Mouse (Mus musculus) lung, embryonic 15.5 days (tissue): Measurements from ENCODE around the gene Ints1. TPM values are rescaled to one million over a fixed set of nuclear protein-coding genes. Genes with fewer than 3 reads are reported as not detected.
A peak's percentile ranks its signal among the peaks of the same experiment; 100 is the strongest.

Source experiments
- ATAC-seq: fragments of 200-750 bp; cut with Nextera tagmentation; 2 replicates; pipeline ENCODE4 v1.8.0; 2017; ENCODE audit warnings: moderate number of reproducible peaks, borderline replicate concordance; ENCODE audit not compliant: low FRiP score, low TSS enrichment; ENCODE audit errors: extremely low read depth
- H3K27ac ChIP-seq: fragments of 300-500 bp; sonication (generic); 2 replicates; pipeline ENCODE4 v1.5.1; 2015; ENCODE audit warnings: moderate library complexity, mild to moderate bottlenecking, inconsistent platforms
- H3K27me3 ChIP-seq: fragments of 300-500 bp; sonication (generic); 2 replicates; pipeline ENCODE4 v1.6.1; 2015; ENCODE audit warnings: inconsistent platforms
- H3K36me3 ChIP-seq: fragments of 300-500 bp; sonication (generic); 2 replicates; pipeline ENCODE4 v1.6.1; 2015; ENCODE audit warnings: inconsistent platforms
- H3K4me1 ChIP-seq: fragments of 300-500 bp; sonication (generic); 2 replicates; pipeline ENCODE4 v1.6.1; 2015; ENCODE audit warnings: inconsistent platforms
- H3K4me2 ChIP-seq: fragments of 300-500 bp; sonication (generic); 2 replicates; pipeline ENCODE4 v1.6.1; 2015; ENCODE audit warnings: inconsistent platforms, mild to moderate bottlenecking, moderate library complexity
- H3K4me3 ChIP-seq: fragments of 300-500 bp; sonication (generic); 2 replicates; pipeline ENCODE4 v1.5.1; 2015; ENCODE audit warnings: mild to moderate bottlenecking, inconsistent platforms
- H3K9ac ChIP-seq: fragments of 300-500 bp; sonication (generic); 2 replicates; pipeline ENCODE4 v1.6.1; 2015; ENCODE audit warnings: inconsistent platforms
- H3K9me3 ChIP-seq: fragments of 300-500 bp; sonication (generic); 2 replicates; pipeline ENCODE4 v1.6.1; 2016; ENCODE audit warnings: inconsistent platforms
- WGBS: fragments of 180-500 bp; shearing (Covaris S2); methylation state at CpG from one replicate; pipeline ENCODE4 v1.1.7; 2015; 5-methylcytosine and 5-hydroxymethylcytosine counted together
- polyA plus RNA-seq: library from polyadenylated mRNA; unstranded; fragments of >200 nt; fragmentation: Nextera tagmentation; extraction: Ambion mirVana; gene quantifications from 2 replicates; pipeline ENCODE4 v1.2.1, GENCODE M21; 2015

Ints1 gene
- 22.8 and 24.7 TPM in 2 replicates for polyA plus RNA-seq

GRCm38 (mm10) chr5:139775216-139775926 lies at the start of gene Ints1:
Gene Ints1 (minus strand): TSS chr5:139775674.
- Histone ChIP-seq H3K4me2 (peak within 1 kb of the TSS; percentile 88), H3K27me3 (no peaks in the 10 kb centered on the region), H3K27ac (no peak within 1 kb of the TSS), H3K9me3 (no peaks in the 10 kb centered on the region), H3K36me3 (peaks cover 27% of the 10 kb centered on the region), H3K9ac (peak within 1 kb of the TSS; percentile 67), H3K4me1 (peaks cover 9% of the 10 kb centered on the region), H3K4me3 (peak within 1 kb of the TSS; percentile 68)
- WGBS = under 1% methylated on average over 55 of the region's 55 CpGs
- ATAC-seq = peak; percentile 90

DNA sequence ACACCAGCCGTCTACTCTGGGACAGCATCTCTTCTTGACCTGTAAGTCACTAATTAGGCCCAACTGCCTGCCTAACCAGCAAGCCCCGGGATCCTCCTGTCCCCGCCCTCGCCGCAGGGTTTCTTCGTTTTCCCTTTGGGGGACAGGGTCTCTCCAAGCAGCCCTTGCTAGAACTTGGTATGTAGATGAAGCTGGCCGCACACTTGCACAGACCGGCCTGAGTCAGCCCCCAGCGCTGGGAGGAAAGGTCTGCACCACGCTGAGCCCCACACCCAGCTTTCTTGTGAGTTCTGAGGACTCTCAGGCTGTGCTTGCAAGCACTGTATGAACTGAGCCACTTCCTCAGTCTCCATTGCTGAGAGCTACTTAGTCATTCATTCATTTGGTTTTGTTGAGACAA lies 49.1 kb upstream of the Ints1 start:
- no peaks in the 10 kb centered on the region for H3K9me3 ChIP-seq
- no peak overlapping the region for H3K4me2 ChIP-seq
- ATAC-seq = no peak
- H3K4me3 ChIP-seq = no peak overlapping the region
- H3K27me3 ChIP-seq = no peaks in the 10 kb centered on the region
- no peak overlapping the region for H3K27ac ChIP-seq
- no peak overlapping the region for H3K9ac ChIP-seq
- peaks cover 19% of the 10 kb centered on the region for H3K36me3 ChIP-seq
- WGBS = 90% methylated on average over 10 of the region's 10 CpGs
- H3K4me1 ChIP-seq = peaks cover 11% of the 10 kb centered on the region

GRCm38 (mm10) chr5:139821466-139822459 lies 46.3 kb upstream of the Ints1 start:
- 72% methylated on average over 12 of the region's 12 CpGs for WGBS
- no peaks in the 10 kb centered on the region for H3K9me3 ChIP-seq
- ATAC-seq = no peak

DNA sequence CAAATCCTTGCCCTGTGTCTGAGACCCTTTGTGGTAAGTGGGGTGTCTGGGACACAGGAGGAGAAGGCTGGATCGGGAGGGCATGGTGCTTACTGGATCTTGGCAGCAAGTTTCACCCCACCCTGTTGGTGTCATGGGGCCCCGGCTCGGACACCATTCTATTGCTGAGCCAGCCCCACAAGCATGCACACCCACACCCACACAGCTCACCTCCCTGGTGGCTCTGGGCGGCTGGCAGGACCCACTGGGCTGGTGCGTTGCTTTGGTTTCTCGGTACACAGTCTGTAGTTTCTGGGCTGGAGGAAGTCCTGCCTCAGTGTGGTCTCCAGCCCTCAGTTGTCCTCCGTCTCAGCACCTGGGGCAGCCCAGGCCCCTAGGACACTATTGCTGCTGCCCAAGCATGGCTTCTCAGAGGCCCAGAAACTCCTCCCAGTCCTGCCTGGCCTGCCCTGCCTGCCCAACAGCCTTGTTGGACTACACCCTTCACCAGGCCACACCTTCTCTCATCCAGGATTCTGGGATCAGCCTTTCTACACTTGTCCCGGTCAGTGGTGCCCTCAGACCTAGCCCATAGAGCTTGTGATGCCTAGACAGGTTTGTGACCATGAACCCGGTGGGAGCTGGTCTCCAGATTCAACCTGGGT lies 44.2 kb upstream of the Ints1 start, which contains the start of gene Tmem184a:
Gene Tmem184a, minus strand, starts transcription at position 380 of the 644 bp plus-strand sequence.
- Histone ChIP-seq H3K9ac (no peak within 1 kb of the TSS), H3K36me3 (peaks cover 18% of the 10 kb centered on the region), H3K9me3 (no peaks in the 10 kb centered on the region), H3K27ac (no peak within 1 kb of the TSS), H3K4me1 (peaks cover 8% of the 10 kb centered on the region), H3K4me3 (no peak within 1 kb of the TSS), H3K4me2 (no peak within 1 kb of the TSS), H3K27me3 (no peaks in the 10 kb centered on the region)
- 78% methylated on average over 9 of the region's 9 CpGs for WGBS
- ATAC-seq = no peak

More at GRCm38 (mm10) chr5:139821466-139822459, 46.3 kb upstream of the Ints1 start:
- Histone ChIP-seq H3K4me2 (no peak overlapping the region), H3K4me3 (no peak overlapping the region), H3K4me1 (peaks cover 11% of the 10 kb centered on the region), H3K27me3 (no peaks in the 10 kb centered on the region), H3K36me3 (peaks cover 19% of the 10 kb centered on the region), H3K9ac (no peak overlapping the region), H3K27ac (no peak overlapping the region)

- Histone ChIP-seq H3K9ac (no peak overlapping the region), H3K27me3 (peaks cover 5% of the 10 kb centered on the region), H3K9me3 (no peaks in the 10 kb centered on the region), H3K4me2 (no peak overlapping the region), H3K4me1 (peaks cover 8% of the 10 kb centered on the region), H3K27ac (no peak overlapping the region), H3K36me3 (peaks cover 15% of the 10 kb centered on the region), H3K4me3 (no peak overlapping the region)
- ATAC-seq = no peak
- 46% methylated on average over 4 of the region's 4 CpGs for WGBS
Measured at GRCm38 (mm10) chr5:139818801-139819200, 43.3 kb upstream of the Ints1 start.

DNA sequence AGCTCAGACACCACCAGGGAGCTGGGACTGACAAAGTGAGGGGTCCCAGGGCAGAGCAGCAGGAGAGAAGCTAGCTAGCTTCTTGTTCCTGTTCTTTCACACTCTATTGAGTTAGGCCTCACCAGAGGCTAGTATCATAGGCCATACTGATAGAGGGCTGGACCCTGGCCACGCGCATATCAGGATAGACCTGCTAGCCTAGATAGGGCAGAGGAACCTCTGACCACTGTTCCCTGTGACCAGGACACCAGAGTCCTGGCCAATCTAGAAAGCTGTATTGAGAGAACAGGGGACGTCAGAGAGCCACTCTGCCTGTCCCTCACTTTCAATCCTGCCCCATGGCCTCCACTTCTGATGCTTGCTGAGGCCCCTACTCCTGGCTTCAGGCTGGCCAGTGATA lies 42.6 kb upstream of the Ints1 start:
- Histone ChIP-seq H3K36me3 (peaks cover 8% of the 10 kb centered on the region; the same call in 1 of the 2 replicates), H3K4me3 (no peak overlapping the region), H3K9ac (no peak overlapping the region), H3K4me1 (peaks cover 12% of the 10 kb centered on the region), H3K9me3 (no peaks in the 10 kb centered on the region), H3K27me3 (peaks cover 11% of the 10 kb centered on the region), H3K4me2 (no peak overlapping the region), H3K27ac (no peak overlapping the region)
- 74% methylated on average over 3 of the region's 3 CpGs for WGBS
- ATAC-seq = no peak

GRCm38 (mm10) chr5:139817292-139817691 lies 41.8 kb upstream of the Ints1 start:
- no peaks in the 10 kb centered on the region for H3K9me3 ChIP-seq
- no peak overlapping the region for H3K9ac ChIP-seq
- H3K4me2 ChIP-seq = no peak overlapping the region
- H3K27me3 ChIP-seq = peaks cover 17% of the 10 kb centered on the region
- H3K4me1 ChIP-seq = peaks cover 13% of the 10 kb centered on the region
- H3K27ac ChIP-seq = no peak overlapping the region
- H3K36me3 ChIP-seq = peaks cover 2% of the 10 kb centered on the region; the same call in 1 of the 2 replicates
- no peak overlapping the region for H3K4me3 ChIP-seq
- ATAC-seq = no peak
- WGBS = 8% methylated on average over 1 of the region's 1 CpGs

GRCm38 (mm10) chr5:139816445-139816844 lies 41.0 kb upstream of the Ints1 start:
- no peaks in the 10 kb centered on the region for H3K36me3 ChIP-seq
- no peak overlapping the region for H3K27ac ChIP-seq
- H3K9me3 ChIP-seq = no peaks in the 10 kb centered on the region
- peaks cover 17% of the 10 kb centered on the region for H3K27me3 ChIP-seq
- H3K4me2 ChIP-seq = no peak overlapping the region
- H3K4me1 ChIP-seq = peaks cover 13% of the 10 kb centered on the region
- no peak overlapping the region for H3K4me3 ChIP-seq
- no peak for ATAC-seq
- H3K9ac ChIP-seq = no peak overlapping the region

DNA sequence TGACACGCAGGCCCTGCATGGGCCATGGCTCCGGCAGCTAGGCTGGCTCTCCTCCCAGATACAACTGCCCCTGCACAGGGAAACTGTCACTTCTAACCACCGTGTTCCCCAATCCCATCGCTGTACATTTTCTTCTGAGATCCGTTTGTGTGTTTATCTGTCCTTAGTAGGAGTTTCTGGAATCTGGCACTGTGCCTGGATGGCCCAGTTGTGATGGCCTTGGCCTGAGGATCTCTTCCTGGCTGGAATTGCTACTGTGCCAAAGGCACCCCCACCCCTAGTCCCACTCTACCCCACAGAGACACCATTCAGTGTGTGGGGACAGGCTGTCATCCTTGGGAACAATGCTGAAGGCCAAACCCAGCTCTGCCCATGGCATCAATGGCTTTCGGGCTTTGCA lies 40.5 kb upstream of the Ints1 start:
- Histone ChIP-seq H3K9me3 (no peaks in the 10 kb centered on the region), H3K27me3 (peaks cover 17% of the 10 kb centered on the region), H3K36me3 (no peaks in the 10 kb centered on the region), H3K27ac (no peak overlapping the region), H3K4me2 (no peak overlapping the region), H3K4me3 (no peak overlapping the region), H3K9ac (0 out of 2 replicates have a peak overlapping the region, but pooled peaks have one; percentile 13), H3K4me1 (peaks cover 13% of the 10 kb centered on the region)
- WGBS = 47% methylated on average over 6 of the region's 6 CpGs
- 0 out of 2 replicates have a peak, but pooled peaks have one; percentile 23 for ATAC-seq

GRCm38 (mm10) chr5:139813963-139814381 lies 38.5 kb upstream of the Ints1 start:
- Histone ChIP-seq H3K4me2 (peak overlapping the region; percentile 53), H3K36me3 (no peaks in the 10 kb centered on the region), H3K27ac (peak overlapping the region; percentile 75), H3K9me3 (no peaks in the 10 kb centered on the region), H3K27me3 (peaks cover 17% of the 10 kb centered on the region), H3K4me3 (peak overlapping the region; percentile 48), H3K9ac (peak overlapping the region; percentile 50), H3K4me1 (peaks cover 13% of the 10 kb centered on the region)
- 5% methylated on average over 13 of the region's 13 CpGs for WGBS
- peak; percentile 23; the same call in 1 of the 2 replicates for ATAC-seq

DNA sequence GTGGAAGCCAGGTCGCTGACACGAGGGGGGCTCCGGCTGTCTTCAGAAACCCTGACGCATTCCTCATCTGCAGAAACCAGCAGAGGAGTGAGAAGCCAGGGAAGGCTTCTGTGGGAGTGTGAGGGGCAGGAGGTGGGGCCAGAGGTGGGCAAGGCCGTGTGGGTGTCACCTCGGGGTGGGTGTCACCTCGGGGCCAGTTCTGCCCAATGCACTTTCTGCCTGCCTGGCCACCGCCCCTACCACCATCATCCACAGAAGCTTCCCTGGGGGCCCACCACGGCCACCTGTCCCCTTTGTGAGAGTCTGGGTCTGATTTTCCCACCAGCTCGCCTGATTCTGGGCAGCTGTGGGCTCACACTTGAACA lies 37.6 kb upstream of the Ints1 start:
- no peak overlapping the region for H3K27ac ChIP-seq
- peak overlapping the region; percentile 48; the same call in 1 of the 2 replicates for H3K4me3 ChIP-seq
- peaks cover 17% of the 10 kb centered on the region for H3K27me3 ChIP-seq
- no peaks in the 10 kb centered on the region for H3K9me3 ChIP-seq
- 23% methylated on average over 10 of the region's 10 CpGs for WGBS
- ATAC-seq = no peak
- H3K9ac ChIP-seq = 0 out of 2 replicates have a peak overlapping the region, but pooled peaks have one; percentile 50
- peaks cover 13% of the 10 kb centered on the region for H3K4me1 ChIP-seq
- H3K4me2 ChIP-seq = peak overlapping the region; percentile 53
- no peaks in the 10 kb centered on the region for H3K36me3 ChIP-seq
